Mouse (Mus musculus) liver, adult 2 months (tissue): ENCODE data around the gene Dnah8. TPM values are rescaled to one million over a fixed set of nuclear protein-coding genes. Genes with fewer than 3 reads are reported as not detected.

Experiments used
- DNase-seq: peaks from one replicate; pipeline ENCODE4 v3.0.0-alpha.2; 2011; ENCODE audit warnings: low read depth, low spot score; ENCODE audit errors: extremely low read depth
- H3K27ac ChIP-seq: fragments of 200-500 bp; replicated peaks from 2 replicates; pipeline ENCODE4 v1.5.1; 2012; ENCODE audit warnings: low read depth, mild to moderate bottlenecking, control low read depth, inconsistent platforms, low read length; ENCODE audit not compliant: insufficient read depth
- H3K27me3 ChIP-seq: fragments of 200-500 bp; 2 replicates; pipeline ENCODE4 v1.6.1; 2012; ENCODE audit warnings: mild to moderate bottlenecking, moderate library complexity, low read length, inconsistent platforms; ENCODE audit not compliant: control insufficient read depth, insufficient read depth
- H3K36me3 ChIP-seq: fragments of 200-500 bp; 2 replicates; pipeline ENCODE4 v1.6.1; 2012; ENCODE audit warnings: low read length, inconsistent platforms; ENCODE audit not compliant: control insufficient read depth, insufficient read depth
- H3K4me1 ChIP-seq: fragments of 200-500 bp; 2 replicates; pipeline ENCODE4 v1.6.1; 2011; ENCODE audit warnings: low read length; ENCODE audit not compliant: control insufficient read depth, insufficient read depth
- H3K4me3 ChIP-seq: fragments of 200-500 bp; 2 replicates; pipeline ENCODE4 v1.5.1; 2011; ENCODE audit warnings: low read depth, mild to moderate bottlenecking, control low read depth, low read length, moderate library complexity; ENCODE audit not compliant: insufficient read depth
- H3K79me2 ChIP-seq: fragments of 200-500 bp; 2 replicates; pipeline ENCODE4 v1.6.1; 2012; ENCODE audit warnings: inconsistent platforms, mild to moderate bottlenecking, low read length, moderate library complexity; ENCODE audit not compliant: control insufficient read depth, insufficient read depth
- H3K9ac ChIP-seq: fragments of 200-500 bp; 2 replicates; pipeline ENCODE4 v1.6.1; 2012; ENCODE audit warnings: low read depth, mild to moderate bottlenecking, control low read depth, inconsistent platforms, low read length
- CTCF ChIP-seq: fragments of 200-500 bp; IDR thresholded peaks from 2 replicates; pipeline ENCODE4 v1.5.1; 2011; ENCODE audit warnings: low read depth, low read length, control low read depth
- POLR2A ChIP-seq: fragments of 200-500 bp; IDR thresholded peaks from 2 replicates; pipeline ENCODE4 v1.6.1; 2011; ENCODE audit warnings: low read length, control low read depth; ENCODE audit not compliant: insufficient read depth; ENCODE audit errors: extremely low read depth
- WGBS: fragments of 180-500 bp; shearing (Covaris S2); methylation state at CpG from one replicate; pipeline ENCODE4 v1.1.7; 2018; 5-methylcytosine and 5-hydroxymethylcytosine counted together
- polyA plus RNA-seq: library from polyadenylated mRNA; depleted of rRNA; stranded (reverse); fragments of >200 nt; gene quantifications from 2 replicates; pipeline ENCODE4 v1.2.3, GENCODE M21; 2012
- total RNA-seq: library from RNA; depleted of rRNA; stranded (reverse); fragments of >200 nt; gene quantifications from 2 replicates; pipeline ENCODE4 v1.2.3, GENCODE M21; 2014

Gene Dnah8
- total and polyA plus RNA-seq, 2 experiments, result 0.18 to 0.20 TPM

DNA sequence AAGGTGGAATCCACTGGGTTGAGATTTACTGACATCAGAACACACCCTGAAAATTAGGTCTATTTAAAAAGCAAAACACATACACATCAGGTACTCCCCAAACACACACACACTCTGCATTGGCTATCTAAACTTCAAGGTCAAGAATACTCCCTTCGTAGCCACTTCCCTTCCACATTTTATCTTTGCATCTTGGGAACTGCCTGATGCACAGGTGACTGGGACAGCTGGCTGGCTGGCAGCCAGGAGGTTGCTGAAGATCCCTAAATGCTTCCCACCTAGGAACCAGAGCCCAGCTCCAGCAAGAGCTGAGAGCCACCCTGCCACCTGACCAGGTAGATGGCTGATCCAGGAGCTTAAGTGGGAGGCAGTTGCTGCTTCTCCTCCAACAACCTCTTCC is 212.9 kb downstream of the Dnah8 start:
- DNase-seq, result no peak
- no peaks in the 10 kb centered on the region for H3K36me3 ChIP-seq
- no peaks in the 10 kb centered on the region for H3K27me3 ChIP-seq
- WGBS, result 70% methylated on average over 1 of the region's 1 CpGs
- no peak overlapping the region for H3K27ac ChIP-seq
- H3K4me1 ChIP-seq, result no peaks in the 10 kb centered on the region
- H3K4me3 ChIP-seq, result no peak overlapping the region
- TF ChIP-seq CTCF, result no peak
- no peak for TF ChIP-seq POLR2A
- no peaks in the 10 kb centered on the region for H3K79me2 ChIP-seq
- H3K9ac ChIP-seq, result no peak overlapping the region

DNA sequence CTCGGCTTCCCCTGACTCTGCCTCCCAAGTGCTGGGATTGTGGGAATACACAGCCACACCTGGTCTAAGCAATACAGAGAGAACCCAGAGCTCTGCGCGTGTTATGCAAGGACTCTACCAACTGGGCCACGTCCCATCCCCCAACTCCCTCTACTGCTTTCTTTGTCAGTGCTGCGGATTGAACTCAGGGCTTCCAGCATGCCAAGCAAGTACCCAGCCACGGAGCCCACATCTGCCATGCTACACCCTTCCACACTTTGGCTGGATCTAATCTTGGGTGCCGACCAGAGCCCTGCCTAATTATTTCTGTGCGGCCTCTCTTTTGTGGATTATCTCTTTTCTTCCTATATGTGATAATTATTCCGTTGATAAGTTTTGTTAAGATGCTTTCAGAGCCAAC is 215.9 kb downstream of the Dnah8 start:
- Histone ChIP-seq H3K36me3 (no peaks in the 10 kb centered on the region), H3K27ac (no peak overlapping the region), H3K27me3 (no peaks in the 10 kb centered on the region), H3K9ac (no peak overlapping the region), H3K4me1 (no peaks in the 10 kb centered on the region), H3K4me3 (no peak overlapping the region), H3K79me2 (no peaks in the 10 kb centered on the region)
- 75% methylated on average over 9 of the region's 9 CpGs for WGBS
- TF ChIP-seq CTCF (no peak), POLR2A (no peak)
- DNase-seq, result no peak

GRCm38 (mm10) chr17:30842312-30842711 is 218.2 kb downstream of the Dnah8 start:
- 37% methylated on average over 6 of the region's 6 CpGs for WGBS
- Histone ChIP-seq H3K36me3 (no peaks in the 10 kb centered on the region), H3K9ac (no peak overlapping the region), H3K27ac (no peak overlapping the region), H3K4me3 (no peak overlapping the region), H3K27me3 (no peaks in the 10 kb centered on the region), H3K4me1 (no peaks in the 10 kb centered on the region), H3K79me2 (no peaks in the 10 kb centered on the region)
- DNase-seq, result no peak
- TF ChIP-seq POLR2A (no peak), CTCF (no peak)

DNA sequence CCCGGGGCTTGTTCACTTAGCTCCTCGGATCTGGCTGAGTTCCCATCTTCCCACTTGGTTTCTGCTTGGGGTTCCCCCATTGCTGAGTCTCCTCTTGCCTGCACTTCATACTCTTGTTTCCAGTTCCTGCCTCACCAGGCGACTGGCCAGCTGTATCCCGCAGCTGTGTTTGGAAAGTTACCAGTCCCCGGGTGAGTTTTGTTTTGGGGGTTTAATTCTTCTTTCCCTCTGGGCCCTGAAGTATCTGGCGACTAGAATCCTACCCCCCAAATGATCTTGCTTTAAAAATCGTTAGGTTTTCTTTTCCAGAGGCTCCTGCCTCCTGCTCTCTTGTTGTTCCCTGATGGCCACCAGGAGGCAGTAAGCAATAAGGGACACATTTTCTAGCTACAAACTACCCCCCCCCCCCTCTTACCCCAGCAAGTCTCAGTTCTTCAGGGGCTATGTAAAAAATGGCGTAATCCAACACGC is 220.2 kb downstream of the Dnah8 start:
- TF ChIP-seq POLR2A (no peak), CTCF (peak; percentile 7; the same call in 1 of the 2 replicates)
- Histone ChIP-seq H3K9ac (no peak overlapping the region), H3K27me3 (no peaks in the 10 kb centered on the region), H3K4me1 (no peaks in the 10 kb centered on the region), H3K79me2 (no peaks in the 10 kb centered on the region), H3K4me3 (no peak overlapping the region), H3K27ac (no peak overlapping the region), H3K36me3 (no peaks in the 10 kb centered on the region)
- WGBS, result 48% methylated on average over 9 of the region's 9 CpGs
- DNase-seq, result no peak

DNA sequence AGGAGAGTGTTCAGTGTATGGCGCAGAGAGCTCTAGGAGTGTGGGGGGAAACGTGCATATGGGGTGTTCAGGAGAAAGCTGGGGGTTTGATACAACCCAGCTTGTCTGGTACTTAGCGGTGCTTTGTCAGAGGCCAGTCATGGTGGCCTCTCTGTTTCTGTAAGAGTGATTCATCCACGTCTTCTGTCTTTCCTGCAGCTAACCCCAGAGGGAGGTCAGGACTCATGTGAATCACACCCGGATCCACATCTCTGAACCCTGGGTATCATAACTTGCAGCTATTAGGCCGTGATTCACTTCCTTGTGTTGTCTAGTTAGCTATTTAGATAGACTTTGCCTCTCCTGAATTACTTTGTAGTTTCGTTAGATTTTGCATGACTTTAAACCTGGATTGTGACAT is 223.3 kb downstream of the Dnah8 start:
- TF ChIP-seq POLR2A, result no peak
- TF ChIP-seq CTCF, result no peak
- no peak for DNase-seq
- Histone ChIP-seq H3K79me2 (no peaks in the 10 kb centered on the region), H3K27me3 (no peaks in the 10 kb centered on the region), H3K9ac (no peak overlapping the region), H3K27ac (no peak overlapping the region), H3K36me3 (no peaks in the 10 kb centered on the region), H3K4me1 (no peaks in the 10 kb centered on the region), H3K4me3 (no peak overlapping the region)
- 86% methylated on average over 7 of the region's 7 CpGs for WGBS

DNA sequence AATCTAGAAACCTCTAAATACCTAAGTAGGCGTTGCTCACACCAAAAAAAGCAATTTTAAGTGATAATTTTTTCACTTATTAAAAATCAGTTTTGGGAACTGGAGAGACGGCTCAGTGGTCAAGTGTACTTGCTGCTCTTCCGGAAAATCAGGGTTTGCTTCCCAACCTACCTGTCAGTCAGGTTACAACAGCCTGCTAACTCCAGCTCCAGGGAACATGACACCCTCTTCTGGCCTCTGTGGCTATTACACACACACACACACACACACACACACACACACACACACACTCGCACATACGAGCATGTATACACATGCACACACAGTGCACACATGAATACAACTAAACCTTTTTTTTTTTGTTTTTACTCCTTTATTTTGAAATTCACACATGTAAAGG is 223.9 kb downstream of the Dnah8 start:
- Histone ChIP-seq H3K4me3 (no peak overlapping the region), H3K27ac (no peak overlapping the region), H3K4me1 (no peaks in the 10 kb centered on the region), H3K27me3 (no peaks in the 10 kb centered on the region), H3K79me2 (no peaks in the 10 kb centered on the region), H3K36me3 (no peaks in the 10 kb centered on the region), H3K9ac (no peak overlapping the region)
- DNase-seq, result no peak
- 94% methylated on average over 5 of the region's 5 CpGs for WGBS
- TF ChIP-seq POLR2A (no peak), CTCF (no peak)
